Mouse (Mus musculus) C2C12 (cell line): ENCODE results near the gene Etl4. TPM values are rescaled to one million over a fixed set of nuclear protein-coding genes. Genes with fewer than 3 reads are reported as not detected.

ENCODE experiments used
- H3K27me3 ChIP-seq: one replicate; pipeline ENCODE4 v1.6.1; 2011; ENCODE audit not compliant: control insufficient read depth, insufficient read depth, insufficient read length
- H3K36me3 ChIP-seq: one replicate; pipeline ENCODE4 v1.6.1; 2011; ENCODE audit not compliant: control insufficient read depth, insufficient read depth
- H3K4me3 ChIP-seq: one replicate; pipeline ENCODE4 v1.5.1; 2011; ENCODE audit warnings: mild to moderate bottlenecking, control low read depth; ENCODE audit not compliant: poor library complexity, insufficient read depth, severe bottlenecking
- H3K79me2 ChIP-seq: one replicate; pipeline ENCODE4 v1.6.1; 2011; ENCODE audit not compliant: control insufficient read depth, insufficient read depth
- H3K79me3 ChIP-seq: one replicate; pipeline ENCODE4 v1.6.1; 2011; ENCODE audit warnings: low read depth, control low read depth
- H3ac ChIP-seq: one replicate; pipeline ENCODE3; 2011; ENCODE audit warnings: low read depth; ENCODE audit not compliant: control insufficient read depth, insufficient read length
- CEBPB ChIP-seq: IDR thresholded peaks from one replicate; pipeline ENCODE4 v1.6.1; 2011; ENCODE audit warnings: low read depth, mild to moderate bottlenecking, control low read depth, moderate library complexity
- CTCF ChIP-seq: IDR thresholded peaks from one replicate; pipeline ENCODE4 v1.5.1; 2011; ENCODE audit not compliant: control insufficient read depth, insufficient read depth, insufficient read length
- FOSL1 ChIP-seq: IDR thresholded peaks from one replicate; pipeline ENCODE4 v1.8.0; 2011; ENCODE audit warnings: mild to moderate bottlenecking, low read length; ENCODE audit not compliant: poor library complexity, insufficient read depth, severe bottlenecking
- MAX ChIP-seq: IDR thresholded peaks from one replicate; pipeline ENCODE4 v1.6.1; 2011; ENCODE audit warnings: mild to moderate bottlenecking, control low read depth
- MYOD1 ChIP-seq: IDR thresholded peaks from one replicate; pipeline ENCODE4 v1.6.1; 2011; ENCODE audit warnings: low read depth; ENCODE audit not compliant: control insufficient read depth, insufficient read length
- MYOG ChIP-seq: IDR thresholded peaks from one replicate; pipeline ENCODE4 v1.6.1; 2011; ENCODE audit not compliant: control insufficient read depth, insufficient read length; ENCODE audit errors: extremely low read depth
- USF1 ChIP-seq: IDR thresholded peaks from one replicate; pipeline ENCODE4 v1.6.1; 2011; ENCODE audit warnings: low read depth, mild to moderate bottlenecking, control low read depth, moderate library complexity
- polyA plus RNA-seq: library from polyadenylated mRNA; unstranded; fragments of >200 nt; fragmentation: generic; extraction: Trizol; gene quantifications from one replicate; pipeline ENCODE4 v1.2.1, GENCODE M21; 2012; ENCODE audit warnings: missing spikeins

The Etl4 gene
- polyA plus RNA-seq, 1 experiment = 3.9 TPM

GRCm38 (mm10) chr2:20291741-20292110 lies 382.1 kb downstream of the Etl4 start:
- Histone ChIP-seq H3K79me2 (no peaks in the 10 kb centered on the region), H3K27me3 (no peaks in the 10 kb centered on the region), H3K4me3 (no peak overlapping the region), H3ac (no peak overlapping the region), H3K36me3 (no peaks in the 10 kb centered on the region), H3K79me3 (no peaks in the 10 kb centered on the region)
- no peak for TF ChIP-seq MYOD1
- TF ChIP-seq CEBPB = no peak
- no peak for TF ChIP-seq MAX
- TF ChIP-seq MYOG = no peak
- TF ChIP-seq CTCF = no peak
- TF ChIP-seq USF1 = no peak

GRCm38 (mm10) chr2:20293336-20293735 lies 383.8 kb downstream of the Etl4 start:
- Histone ChIP-seq H3K79me2 (no peaks in the 10 kb centered on the region), H3K36me3 (no peaks in the 10 kb centered on the region), H3K27me3 (no peaks in the 10 kb centered on the region)

GRCm38 (mm10) chr2:20294596-20294995 lies 385.0 kb downstream of the Etl4 start:
- no peak overlapping the region for H3K4me3 ChIP-seq
- no peaks in the 10 kb centered on the region for H3K79me2 ChIP-seq
- H3K27me3 ChIP-seq = no peaks in the 10 kb centered on the region
- no peaks in the 10 kb centered on the region for H3K36me3 ChIP-seq
- H3ac ChIP-seq = no peak overlapping the region
- no peaks in the 10 kb centered on the region for H3K79me3 ChIP-seq
- TF ChIP-seq MAX (no peak), MYOG (no peak), FOSL1 (no peak)

More at GRCm38 (mm10) chr2:20293336-20293735, 383.8 kb downstream of the Etl4 start:
- no peaks in the 10 kb centered on the region for H3K79me3 ChIP-seq
- no peak overlapping the region for H3ac ChIP-seq
- TF ChIP-seq MAX (no peak), FOSL1 (no peak), MYOG (no peak), USF1 (no peak), CEBPB (no peak), MYOD1 (no peak), CTCF (no peak)
- H3K4me3 ChIP-seq = no peak overlapping the region

- H3ac ChIP-seq = no peak overlapping the region
- TF ChIP-seq USF1 (no peak), CTCF (no peak), CEBPB (no peak), MYOG (no peak), MAX (no peak), MYOD1 (no peak), FOSL1 (no peak)
- H3K79me2 ChIP-seq = no peaks in the 10 kb centered on the region
- H3K4me3 ChIP-seq = no peak overlapping the region
- no peaks in the 10 kb centered on the region for H3K27me3 ChIP-seq
- H3K36me3 ChIP-seq = no peaks in the 10 kb centered on the region
- no peaks in the 10 kb centered on the region for H3K79me3 ChIP-seq
These were observed 392.9 kb downstream of the Etl4 start for GRCm38 (mm10) chr2:20302517-20302916.

- Histone ChIP-seq H3K79me2 (no peaks in the 10 kb centered on the region), H3K36me3 (no peaks in the 10 kb centered on the region), H3K79me3 (no peaks in the 10 kb centered on the region), H3K4me3 (no peak overlapping the region), H3ac (no peak overlapping the region), H3K27me3 (no peaks in the 10 kb centered on the region)
- TF ChIP-seq CTCF (no peak), FOSL1 (no peak), USF1 (no peak), MYOG (no peak), MYOD1 (no peak), CEBPB (no peak), MAX (no peak)
These were observed 415.4 kb downstream of the Etl4 start for GRCm38 (mm10) chr2:20324954-20325353.

GRCm38 (mm10) chr2:20336176-20336575 lies 426.6 kb downstream of the Etl4 start:
- Histone ChIP-seq H3K27me3 (no peaks in the 10 kb centered on the region), H3K79me3 (no peaks in the 10 kb centered on the region), H3K79me2 (no peaks in the 10 kb centered on the region), H3K4me3 (no peak overlapping the region), H3K36me3 (no peaks in the 10 kb centered on the region), H3ac (no peak overlapping the region)
- no peak for TF ChIP-seq CTCF
- no peak for TF ChIP-seq MYOD1
- TF ChIP-seq FOSL1 = no peak
- no peak for TF ChIP-seq CEBPB
- TF ChIP-seq USF1 = no peak
- no peak for TF ChIP-seq MAX
- no peak for TF ChIP-seq MYOG
